Mouse (Mus musculus) intestine, embryonic 14.5 days (tissue): Measurements from ENCODE around the gene Trf. TPM values are rescaled to one million over a fixed set of nuclear protein-coding genes. Genes with fewer than 3 reads are reported as not detected.
A peak's percentile ranks its signal among the peaks of the same experiment; 100 is the strongest.

Experiments used
- ATAC-seq: fragments of 200-750 bp; cut with Nextera tagmentation; replicated peaks from 2 replicates; pipeline ENCODE4 v1.8.0; 2017; ENCODE audit warnings: low read depth, moderate number of reproducible peaks, moderate TSS enrichment, moderate library complexity; ENCODE audit not compliant: low FRiP score, low TSS enrichment
- DNase-seq: peaks from one replicate; pipeline ENCODE4 v3.0.0-alpha.2; 2018; ENCODE audit warnings: low spot score
- H3K27ac ChIP-seq: fragments of 300-500 bp; sonication (generic); 2 replicates; pipeline ENCODE4 v1.5.1; 2014; ENCODE audit warnings: low read depth, mild to moderate bottlenecking, control low read depth
- H3K27me3 ChIP-seq: fragments of 300-500 bp; sonication (generic); replicated peaks from 2 replicates; pipeline ENCODE4 v1.6.1; 2014; ENCODE audit warnings: low read length, control low read depth; ENCODE audit not compliant: control insufficient read depth, insufficient read depth
- H3K36me3 ChIP-seq: fragments of 300-500 bp; sonication (generic); 2 replicates; pipeline ENCODE4 v1.6.1; 2014; ENCODE audit warnings: low read length, control low read depth; ENCODE audit not compliant: control insufficient read depth, insufficient read depth
- H3K4me1 ChIP-seq: fragments of 300-500 bp; sonication (generic); replicated peaks from 2 replicates; pipeline ENCODE4 v1.6.1; 2014; ENCODE audit warnings: low read length, control low read depth, mixed read lengths; ENCODE audit not compliant: control insufficient read depth, insufficient read depth
- H3K4me2 ChIP-seq: fragments of 300-500 bp; sonication (generic); 2 replicates; pipeline ENCODE4 v1.6.1; 2014; ENCODE audit warnings: low read length
- H3K4me3 ChIP-seq: fragments of 300-500 bp; sonication (generic); 2 replicates; pipeline ENCODE4 v1.5.1; 2014; ENCODE audit warnings: low read depth, low read length, control low read depth, mixed read lengths
- H3K9ac ChIP-seq: fragments of 300-500 bp; sonication (generic); 2 replicates; pipeline ENCODE4 v1.6.1; 2014; ENCODE audit warnings: mild to moderate bottlenecking, low read length
- H3K9me3 ChIP-seq: fragments of 300-500 bp; sonication (generic); 2 replicates; pipeline ENCODE4 v1.6.1; 2016; ENCODE audit warnings: low read length, control low read depth; ENCODE audit not compliant: control insufficient read depth
- WGBS: fragments of 180-500 bp; shearing (Covaris S2); extraction: QIAGEN DNeasy Blood & Tissue Kit; methylation state at CpG from one replicate; pipeline ENCODE4 v1.1.7; 2014; 5-methylcytosine and 5-hydroxymethylcytosine counted together
- polyA plus RNA-seq: library from polyadenylated mRNA; unstranded; fragments of >200 nt; fragmentation: Nextera tagmentation; extraction: Ambion mirVana; gene quantifications from 2 replicates; pipeline ENCODE4 v1.2.1, GENCODE M21; 2014

Trf gene
- polyA plus RNA-seq: 77.5 and 85.0 TPM in 2 replicates

GRCm38 (mm10) chr9:103230151-103230951 is at the start of gene Trf, which contains the start of gene Gm20425:
Gene Trf, minus strand, starts transcription at chr9:103230444.
Gene Gm20425, minus strand, starts transcription at chr9:103230307.
- WGBS: 45% methylated on average over 29 of the region's 29 CpGs

GRCm38 (mm10) chr9:103276876-103277275 is 46.6 kb upstream of the Trf start:
- Histone ChIP-seq H3K4me3 (no peak overlapping the region), H3K27ac (no peak overlapping the region), H3K4me2 (no peak overlapping the region), H3K9ac (no peak overlapping the region), H3K9me3 (no peaks in the 10 kb centered on the region), H3K36me3 (no peaks in the 10 kb centered on the region), H3K4me1 (no peaks in the 10 kb centered on the region), H3K27me3 (no peaks in the 10 kb centered on the region)
- ATAC-seq (no peak), DNase-seq (no peak)
- 79% methylated on average over 6 of the region's 6 CpGs for WGBS

More at GRCm38 (mm10) chr9:103230151-103230951, at the start of gene Trf, which contains the start of gene Gm20425:
- no peaks in the 10 kb centered on the region for H3K36me3 ChIP-seq
- peak within 1 kb of the TSS; percentile 41 for H3K4me2 ChIP-seq
- peak; percentile 63 for ATAC-seq
- peak within 1 kb of the TSS; percentile 3; the same call in 1 of the 2 replicates for H3K4me3 ChIP-seq
- no peaks in the 10 kb centered on the region for H3K27me3 ChIP-seq
- H3K4me1 ChIP-seq: peaks cover 11% of the 10 kb centered on the region; the same call in 1 of the 2 replicates
- H3K9ac ChIP-seq: peak within 1 kb of the TSS; percentile 34
- DNase-seq: peak; percentile 68
- no peaks in the 10 kb centered on the region for H3K9me3 ChIP-seq
- peak within 1 kb of the TSS; percentile 54; the same call in 1 of the 2 replicates for H3K27ac ChIP-seq

- Histone ChIP-seq H3K27ac (no peak overlapping the region), H3K4me3 (no peak overlapping the region), H3K27me3 (no peaks in the 10 kb centered on the region), H3K4me1 (no peaks in the 10 kb centered on the region), H3K36me3 (no peaks in the 10 kb centered on the region), H3K9me3 (no peaks in the 10 kb centered on the region), H3K9ac (no peak overlapping the region), H3K4me2 (no peak overlapping the region)
- 54% methylated on average over 1 of the region's 1 CpGs for WGBS
- ATAC-seq: no peak
- DNase-seq: no peak
Measured at GRCm38 (mm10) chr9:103275676-103276075, 45.4 kb upstream of the Trf start.

GRCm38 (mm10) chr9:103274819-103275218 is 44.6 kb upstream of the Trf start:
- DNase-seq (no peak), ATAC-seq (no peak)
- H3K27ac ChIP-seq: no peak overlapping the region
- H3K9me3 ChIP-seq: no peaks in the 10 kb centered on the region
- WGBS: 44% methylated on average over 8 of the region's 8 CpGs
- H3K4me3 ChIP-seq: no peak overlapping the region
- H3K4me1 ChIP-seq: no peaks in the 10 kb centered on the region
- no peak overlapping the region for H3K9ac ChIP-seq
- H3K27me3 ChIP-seq: no peaks in the 10 kb centered on the region
- no peak overlapping the region for H3K4me2 ChIP-seq
- H3K36me3 ChIP-seq: no peaks in the 10 kb centered on the region

GRCm38 (mm10) chr9:103271104-103271503 is 40.9 kb upstream of the Trf start:
- no peaks in the 10 kb centered on the region for H3K9me3 ChIP-seq
- no peaks in the 10 kb centered on the region for H3K27me3 ChIP-seq
- no peak overlapping the region for H3K27ac ChIP-seq
- no peaks in the 10 kb centered on the region for H3K36me3 ChIP-seq
- no peak for DNase-seq
- no peaks in the 10 kb centered on the region for H3K4me1 ChIP-seq
- H3K4me2 ChIP-seq: no peak overlapping the region
- WGBS: 10% methylated on average over 4 of the region's 4 CpGs
- no peak for ATAC-seq
- no peak overlapping the region for H3K4me3 ChIP-seq
- no peak overlapping the region for H3K9ac ChIP-seq

GRCm38 (mm10) chr9:103265778-103266177 is 35.5 kb upstream of the Trf start:
- no peaks in the 10 kb centered on the region for H3K4me1 ChIP-seq
- no peak overlapping the region for H3K4me3 ChIP-seq
- H3K27ac ChIP-seq: no peak overlapping the region
- ATAC-seq: no peak
- no peaks in the 10 kb centered on the region for H3K27me3 ChIP-seq
- H3K4me2 ChIP-seq: no peak overlapping the region
- no peaks in the 10 kb centered on the region for H3K36me3 ChIP-seq
- no peak for DNase-seq
- no peak overlapping the region for H3K9ac ChIP-seq
- WGBS: 85% methylated on average over 4 of the region's 4 CpGs
- no peaks in the 10 kb centered on the region for H3K9me3 ChIP-seq

GRCm38 (mm10) chr9:103252906-103253305 is 22.7 kb upstream of the Trf start:
- WGBS: 79% methylated on average over 5 of the region's 5 CpGs
- Histone ChIP-seq H3K27ac (no peak overlapping the region), H3K9me3 (0 out of 2 replicates have a peak, but pooled peaks cover 2% of the 10 kb centered on the region), H3K27me3 (no peaks in the 10 kb centered on the region), H3K4me2 (no peak overlapping the region), H3K4me1 (no peaks in the 10 kb centered on the region), H3K4me3 (no peak overlapping the region), H3K9ac (no peak overlapping the region), H3K36me3 (no peaks in the 10 kb centered on the region)
- ATAC-seq: no peak
- DNase-seq: no peak

GRCm38 (mm10) chr9:103248618-103249017 is 18.4 kb upstream of the Trf start:
- ATAC-seq (no peak), DNase-seq (no peak)
- H3K36me3 ChIP-seq: no peaks in the 10 kb centered on the region
- H3K27me3 ChIP-seq: no peaks in the 10 kb centered on the region
- H3K9me3 ChIP-seq: no peaks in the 10 kb centered on the region
- no peak overlapping the region for H3K27ac ChIP-seq
- no peak overlapping the region for H3K9ac ChIP-seq
- no peak overlapping the region for H3K4me3 ChIP-seq
- no peak overlapping the region for H3K4me2 ChIP-seq
- WGBS: 54% methylated on average over 4 of the region's 4 CpGs
- no peaks in the 10 kb centered on the region for H3K4me1 ChIP-seq
